Mouse (Mus musculus) neural tube, embryonic 12.5 days (tissue): Measurements from ENCODE around the gene Cyp8b1. TPM values are rescaled to one million over a fixed set of nuclear protein-coding genes. Genes with fewer than 3 reads are reported as not detected.

Experiments
- ATAC-seq: fragments of 200-750 bp; cut with Nextera tagmentation; 2 replicates; pipeline ENCODE4 v1.8.0; 2017; ENCODE audit warnings: low read depth, mild to moderate bottlenecking, moderate TSS enrichment, moderate library complexity; ENCODE audit not compliant: low FRiP score
- H3K27ac ChIP-seq: fragments of 300-500 bp; sonication (generic); 2 replicates; pipeline ENCODE4 v1.5.1; 2016
- H3K27me3 ChIP-seq: fragments of 300-500 bp; sonication (generic); replicated peaks from 2 replicates; pipeline ENCODE4 v1.6.1; 2016; ENCODE audit warnings: mild to moderate bottlenecking
- H3K36me3 ChIP-seq: fragments of 300-500 bp; sonication (generic); 2 replicates; pipeline ENCODE4 v1.6.1; 2016; ENCODE audit warnings: mild to moderate bottlenecking
- H3K4me1 ChIP-seq: fragments of 300-500 bp; sonication (generic); 2 replicates; pipeline ENCODE4 v1.6.1; 2016
- H3K4me2 ChIP-seq: fragments of 300-500 bp; sonication (generic); replicated peaks from 2 replicates; pipeline ENCODE4 v1.6.1; 2016; ENCODE audit warnings: mild to moderate bottlenecking
- H3K4me3 ChIP-seq: fragments of 300-500 bp; sonication (generic); 2 replicates; pipeline ENCODE4 v1.5.1; 2016
- H3K9ac ChIP-seq: fragments of 300-500 bp; sonication (generic); 2 replicates; pipeline ENCODE4 v1.6.1; 2016; ENCODE audit warnings: mild to moderate bottlenecking
- H3K9me3 ChIP-seq: fragments of 300-500 bp; sonication (generic); 2 replicates; pipeline ENCODE4 v1.6.1; 2016; ENCODE audit warnings: mild to moderate bottlenecking
- WGBS: fragments of 180-500 bp; shearing (Covaris S2); methylation state at CpG from one replicate; pipeline ENCODE4 v1.1.7; 2016; 5-methylcytosine and 5-hydroxymethylcytosine counted together
- polyA plus RNA-seq: library from polyadenylated mRNA; unstranded; fragments of >200 nt; fragmentation: Nextera tagmentation; extraction: Ambion mirVana; gene quantifications from 2 replicates; pipeline ENCODE4 v1.2.1, GENCODE M21; 2016

Gene Cyp8b1
- polyA plus RNA-seq, 1 experiment from 2014 or later, result not detected

DNA sequence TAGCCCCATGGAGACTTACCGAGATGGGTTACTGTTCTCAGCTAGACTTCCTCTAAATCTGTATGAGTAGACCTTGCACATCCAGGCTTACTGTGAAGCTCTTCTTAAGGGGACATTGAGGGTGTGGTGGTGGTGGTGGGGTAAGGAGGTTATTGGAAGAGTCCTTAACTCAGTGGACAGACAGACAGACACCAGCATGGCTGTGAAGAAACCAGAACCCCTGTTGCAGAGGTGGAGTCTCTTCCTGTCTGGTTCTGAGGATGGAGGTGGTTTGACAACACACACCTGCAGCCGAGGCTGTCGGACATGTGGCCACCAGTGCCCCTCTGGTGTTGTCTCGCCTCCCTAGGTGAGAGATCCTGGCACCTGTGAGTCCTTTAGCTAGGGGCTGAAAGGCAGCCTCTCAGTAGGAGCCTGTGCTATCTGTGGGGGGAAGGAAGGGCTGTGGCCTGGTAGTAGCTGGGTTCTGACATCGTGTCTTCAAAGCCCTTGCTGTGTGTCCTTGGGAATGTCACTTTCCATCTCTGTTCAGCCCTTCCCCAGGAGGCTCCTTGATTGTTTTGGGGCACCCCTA, 15.7 kb downstream of the Cyp8b1 start:
- no peak overlapping the region for H3K9ac ChIP-seq
- no peak for ATAC-seq
- H3K4me3 ChIP-seq, result no peak overlapping the region
- no peaks in the 10 kb centered on the region for H3K4me1 ChIP-seq
- no peaks in the 10 kb centered on the region for H3K9me3 ChIP-seq
- H3K36me3 ChIP-seq, result no peaks in the 10 kb centered on the region
- no peak overlapping the region for H3K27ac ChIP-seq
- WGBS, result 90% methylated on average over 5 of the region's 5 CpGs
- no peak overlapping the region for H3K4me2 ChIP-seq
- H3K27me3 ChIP-seq, result no peaks in the 10 kb centered on the region

DNA sequence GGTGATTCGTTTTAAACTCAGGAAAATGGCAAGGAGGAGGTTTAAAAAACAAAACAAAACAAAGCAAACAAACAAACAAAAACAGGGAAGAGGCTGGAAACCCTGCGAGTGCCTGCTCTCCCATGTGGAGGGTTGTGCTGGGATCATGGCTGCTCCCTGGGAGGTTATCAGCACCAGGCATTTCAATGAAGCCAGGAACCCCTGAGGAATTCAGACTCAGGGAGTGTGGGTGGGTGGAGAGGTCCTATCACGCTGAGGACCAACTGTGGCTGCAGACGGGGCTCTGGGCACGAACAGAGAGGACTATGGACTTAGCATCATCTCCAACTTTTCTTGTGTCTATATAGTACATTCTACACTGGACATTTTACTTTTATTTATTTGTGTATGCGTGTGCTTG, 16.8 kb downstream of the Cyp8b1 start:
- no peak for ATAC-seq
- Histone ChIP-seq H3K4me2 (no peak overlapping the region), H3K9ac (no peak overlapping the region), H3K4me3 (no peak overlapping the region), H3K4me1 (no peaks in the 10 kb centered on the region), H3K27me3 (no peaks in the 10 kb centered on the region), H3K36me3 (no peaks in the 10 kb centered on the region), H3K27ac (no peak overlapping the region), H3K9me3 (no peaks in the 10 kb centered on the region)
- 71% methylated on average over 6 of the region's 6 CpGs for WGBS

DNA sequence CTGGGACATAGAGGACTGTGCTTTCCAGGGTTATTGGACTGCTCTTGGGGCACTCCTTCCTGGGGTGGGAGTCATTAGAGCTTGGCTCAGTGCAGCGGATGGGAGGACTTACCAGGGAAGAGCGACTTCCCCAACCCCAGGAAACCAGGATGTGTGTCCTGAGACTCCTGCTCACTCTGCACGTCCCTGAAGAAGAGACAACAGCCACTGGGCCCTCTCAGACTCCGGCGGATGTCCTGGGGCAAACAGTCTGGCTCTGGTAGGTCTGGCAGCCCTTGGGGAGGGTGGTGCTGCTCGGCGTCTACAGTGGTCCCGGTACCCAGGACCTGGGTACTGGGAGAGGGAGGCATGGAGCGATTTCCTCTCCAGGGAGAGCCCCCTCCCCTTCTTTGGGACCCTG, 17.9 kb downstream of the Cyp8b1 start, which contains the start of gene Ackr2:
Gene Ackr2, plus strand, starts transcription at position 111 of the 400 bp plus-strand sequence.
- 77% methylated on average over 9 of the region's 9 CpGs for WGBS
- H3K9ac ChIP-seq, result no peak within 1 kb of the TSS
- no peaks in the 10 kb centered on the region for H3K9me3 ChIP-seq
- no peak within 1 kb of the TSS for H3K27ac ChIP-seq
- H3K36me3 ChIP-seq, result no peaks in the 10 kb centered on the region
- no peaks in the 10 kb centered on the region for H3K27me3 ChIP-seq
- no peak within 1 kb of the TSS for H3K4me3 ChIP-seq
- ATAC-seq, result no peak
- no peaks in the 10 kb centered on the region for H3K4me1 ChIP-seq
- H3K4me2 ChIP-seq, result no peak within 1 kb of the TSS

DNA sequence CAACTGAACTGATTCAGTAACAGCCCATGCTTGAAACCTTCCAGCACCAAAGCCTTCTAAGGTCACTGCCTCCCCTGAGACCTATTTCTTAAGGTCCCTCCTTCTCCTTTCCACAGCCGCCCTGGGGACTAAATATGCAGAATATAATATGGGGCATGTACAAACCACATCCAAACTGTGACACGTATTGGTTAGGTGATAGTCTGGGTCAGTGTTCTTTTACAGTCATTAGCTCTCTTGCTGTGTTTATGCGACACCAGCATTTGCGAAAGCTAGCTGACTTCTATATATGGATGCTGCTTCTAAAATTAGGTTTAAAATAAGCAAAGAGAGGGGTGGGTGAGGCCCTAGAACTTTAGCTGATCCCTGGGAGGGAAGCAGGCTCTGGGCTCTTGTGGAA, 19.3 kb downstream of the Cyp8b1 start:
- H3K4me3 ChIP-seq, result no peak overlapping the region
- no peaks in the 10 kb centered on the region for H3K27me3 ChIP-seq
- H3K36me3 ChIP-seq, result no peaks in the 10 kb centered on the region
- H3K4me1 ChIP-seq, result no peaks in the 10 kb centered on the region
- no peak for ATAC-seq
- H3K9ac ChIP-seq, result no peak overlapping the region
- no peak overlapping the region for H3K4me2 ChIP-seq
- H3K27ac ChIP-seq, result no peak overlapping the region
- WGBS, result 86% methylated on average over 4 of the region's 4 CpGs
- H3K9me3 ChIP-seq, result no peaks in the 10 kb centered on the region

DNA sequence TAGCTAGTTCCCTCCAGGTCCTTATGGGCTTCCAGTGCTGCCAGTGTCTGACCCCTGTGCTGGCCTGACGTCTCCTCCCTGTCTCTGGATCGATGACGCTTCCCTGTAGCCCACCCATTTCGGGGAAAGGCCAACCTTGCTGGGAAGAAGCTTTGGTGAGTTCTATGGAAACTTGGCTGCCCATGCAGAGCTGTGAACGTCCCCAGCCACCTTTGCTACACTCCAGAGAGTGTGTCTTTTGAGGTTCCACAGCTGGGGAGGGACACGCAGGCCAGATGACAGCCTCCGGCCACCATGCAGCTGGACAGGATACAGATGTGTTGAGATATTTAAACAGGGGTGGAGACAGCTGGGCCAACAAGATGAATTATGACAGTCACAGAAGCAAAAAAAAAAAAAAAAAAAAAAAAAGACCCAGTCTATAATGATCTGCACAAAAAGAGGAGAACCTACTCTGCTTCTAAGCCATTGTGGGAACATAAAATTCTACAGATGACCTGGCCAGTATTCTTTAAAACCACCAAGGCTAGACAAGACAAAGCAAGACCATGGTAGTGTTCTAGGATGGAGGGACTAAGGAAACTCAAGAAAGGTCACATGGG, 20.6 kb downstream of the Cyp8b1 start:
- no peak overlapping the region for H3K4me3 ChIP-seq
- no peak for ATAC-seq
- no peak overlapping the region for H3K4me2 ChIP-seq
- H3K9ac ChIP-seq, result no peak overlapping the region
- peaks cover 2% of the 10 kb centered on the region; the same call in 1 of the 2 replicates for H3K4me1 ChIP-seq
- H3K36me3 ChIP-seq, result no peaks in the 10 kb centered on the region
- 73% methylated on average over 7 of the region's 7 CpGs for WGBS
- no peaks in the 10 kb centered on the region for H3K9me3 ChIP-seq
- H3K27me3 ChIP-seq, result no peaks in the 10 kb centered on the region
- H3K27ac ChIP-seq, result no peak overlapping the region

DNA sequence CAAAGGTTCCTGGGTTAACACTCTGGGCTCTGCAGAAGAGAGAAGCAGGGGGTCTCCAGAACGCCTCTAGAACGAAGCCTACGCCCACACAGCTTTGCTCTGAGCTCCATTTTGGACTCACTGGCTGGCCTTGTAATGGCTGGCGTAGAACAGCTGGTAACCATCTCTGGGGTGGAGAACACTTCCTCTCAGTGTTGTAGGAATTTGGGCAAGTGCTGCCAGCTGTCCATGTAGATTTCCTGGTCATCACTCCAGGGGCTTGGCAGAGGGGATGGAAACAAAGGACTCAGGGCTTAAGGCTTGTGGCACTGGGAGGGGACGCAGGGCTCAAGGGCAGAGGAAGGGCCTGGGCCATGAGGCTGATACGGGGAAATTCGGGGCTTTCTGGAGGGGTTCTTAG, 21.7 kb downstream of the Cyp8b1 start:
- WGBS, result 86% methylated on average over 7 of the region's 7 CpGs
- no peak for ATAC-seq
- no peak overlapping the region for H3K27ac ChIP-seq
- no peak overlapping the region for H3K4me2 ChIP-seq
- no peaks in the 10 kb centered on the region for H3K27me3 ChIP-seq
- H3K4me3 ChIP-seq, result no peak overlapping the region
- peaks cover 5% of the 10 kb centered on the region; the same call in 1 of the 2 replicates for H3K4me1 ChIP-seq
- H3K9me3 ChIP-seq, result no peaks in the 10 kb centered on the region
- H3K9ac ChIP-seq, result no peak overlapping the region
- H3K36me3 ChIP-seq, result no peaks in the 10 kb centered on the region

DNA sequence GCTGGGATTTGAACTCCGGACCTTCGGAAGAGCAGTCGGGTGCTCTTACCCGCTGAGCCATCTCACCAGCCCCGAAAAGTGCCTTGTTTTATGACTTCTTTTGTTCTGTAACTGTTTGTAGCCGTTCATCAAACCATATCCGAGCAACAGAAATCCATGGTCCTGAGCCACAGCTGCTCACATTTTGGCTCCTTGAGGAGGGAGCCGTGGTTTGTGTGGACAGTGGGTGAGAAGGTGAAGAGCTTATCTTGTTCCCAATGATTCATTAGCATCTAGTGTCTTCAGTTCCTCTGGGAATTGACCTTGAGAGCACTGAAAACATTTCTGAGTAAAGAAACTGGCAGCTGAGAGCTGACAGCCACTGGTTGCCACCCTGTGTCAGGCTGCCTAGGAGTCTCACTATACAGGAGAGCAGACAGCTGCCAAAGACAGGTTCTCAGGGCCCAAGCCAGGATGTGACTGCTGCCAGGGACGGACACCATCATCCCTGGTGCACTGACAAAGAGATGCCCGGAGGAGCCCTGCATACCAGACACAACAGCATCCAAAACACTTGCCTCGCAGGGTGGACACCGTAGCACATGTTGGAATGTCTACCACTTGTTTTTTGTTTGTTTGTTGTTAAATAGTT, 23.9 kb downstream of the Cyp8b1 start:
- Histone ChIP-seq H3K27ac (no peak overlapping the region), H3K4me2 (no peak overlapping the region), H3K4me3 (no peak overlapping the region), H3K9me3 (no peaks in the 10 kb centered on the region), H3K4me1 (peaks cover 5% of the 10 kb centered on the region; the same call in 1 of the 2 replicates), H3K9ac (no peak overlapping the region), H3K36me3 (no peaks in the 10 kb centered on the region), H3K27me3 (no peaks in the 10 kb centered on the region)
- WGBS, result 80% methylated on average over 12 of the region's 12 CpGs
- ATAC-seq, result no peak

DNA sequence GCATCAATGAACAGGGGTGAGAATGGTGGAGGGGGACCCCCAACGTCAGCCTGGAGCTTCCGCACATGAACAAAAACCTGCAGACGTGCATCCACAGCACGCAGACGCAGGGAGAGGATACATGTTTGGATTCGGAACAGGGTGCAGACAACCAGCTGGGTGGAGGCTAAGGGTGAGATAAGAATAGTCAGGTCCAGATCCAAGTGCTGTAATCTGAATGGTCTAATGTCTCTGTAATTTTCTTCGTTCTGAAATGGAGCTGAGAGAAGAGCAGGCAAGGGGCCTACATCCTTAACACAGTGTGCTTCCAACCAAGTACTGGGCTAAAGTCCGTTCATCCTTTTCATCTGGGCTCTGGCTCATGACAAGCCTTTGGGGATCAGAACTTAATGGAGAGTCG, 24.8 kb downstream of the Cyp8b1 start:
- Histone ChIP-seq H3K4me2 (no peak overlapping the region), H3K36me3 (no peaks in the 10 kb centered on the region), H3K4me3 (no peak overlapping the region), H3K4me1 (peaks cover 5% of the 10 kb centered on the region; the same call in 1 of the 2 replicates), H3K9ac (no peak overlapping the region), H3K9me3 (no peaks in the 10 kb centered on the region), H3K27me3 (no peaks in the 10 kb centered on the region), H3K27ac (no peak overlapping the region)
- ATAC-seq, result no peak
- 92% methylated on average over 9 of the region's 9 CpGs for WGBS

DNA sequence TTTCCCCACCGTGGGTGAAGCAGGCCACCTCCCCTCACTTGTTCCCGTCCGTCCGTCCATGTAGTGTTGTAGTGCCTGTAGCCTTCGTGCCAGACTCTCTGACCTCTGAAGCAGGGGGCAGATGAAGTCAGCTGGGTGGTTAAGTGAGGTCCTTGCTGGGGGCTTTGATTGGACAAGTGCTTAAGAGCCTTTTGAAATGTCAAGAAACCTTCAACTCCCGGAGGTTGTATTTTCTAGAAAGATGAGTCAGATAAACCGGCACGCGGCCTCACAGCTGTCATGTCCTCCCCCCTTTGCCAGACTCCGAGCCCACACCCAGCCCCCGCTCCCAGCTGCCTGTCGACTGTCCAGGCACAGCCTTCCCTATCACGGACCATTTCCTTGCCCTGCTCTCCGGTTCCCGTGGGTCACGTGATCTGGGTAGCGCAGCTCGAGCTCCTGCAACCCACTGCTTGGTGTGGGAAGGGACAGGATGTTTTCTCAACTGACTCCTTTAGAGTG, 25.6 kb downstream of the Cyp8b1 start:
- Histone ChIP-seq H3K36me3 (no peaks in the 10 kb centered on the region), H3K27ac (no peak overlapping the region), H3K4me3 (no peak overlapping the region), H3K27me3 (no peaks in the 10 kb centered on the region), H3K4me2 (peak overlapping the region; percentile 16; the same call in 1 of the 2 replicates), H3K9me3 (no peaks in the 10 kb centered on the region), H3K9ac (no peak overlapping the region), H3K4me1 (peaks cover 5% of the 10 kb centered on the region; the same call in 1 of the 2 replicates)
- no peak for ATAC-seq
- WGBS, result 54% methylated on average over 18 of the region's 18 CpGs

DNA sequence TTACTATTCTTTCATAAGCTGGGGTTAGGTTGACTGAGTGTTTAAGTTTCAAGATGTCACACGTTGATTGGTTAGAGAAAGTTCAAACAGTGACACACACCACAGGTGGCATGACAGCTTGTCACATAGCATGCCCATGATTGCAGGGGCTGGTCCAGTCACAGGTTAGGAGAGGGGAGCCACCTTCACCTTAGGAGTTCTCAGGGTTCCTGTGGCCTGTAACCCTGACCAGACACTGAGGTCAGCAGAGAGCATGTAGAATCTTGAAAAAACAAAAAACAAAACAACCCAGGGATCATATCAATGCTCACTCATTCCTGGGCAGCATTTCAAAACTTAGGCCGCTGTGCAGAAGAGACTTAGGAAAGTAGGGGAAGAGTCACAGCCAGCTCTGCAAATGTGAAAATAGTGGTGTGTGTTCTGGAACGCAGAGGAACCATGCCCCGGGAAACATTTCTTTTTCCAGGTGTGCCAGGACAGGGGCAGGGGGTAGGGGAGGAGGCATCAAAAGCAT, 26.1 kb downstream of the Cyp8b1 start:
- no peaks in the 10 kb centered on the region for H3K9me3 ChIP-seq
- peaks cover 5% of the 10 kb centered on the region; the same call in 1 of the 2 replicates for H3K4me1 ChIP-seq
- H3K27ac ChIP-seq, result no peak overlapping the region
- H3K4me2 ChIP-seq, result no peak overlapping the region
- H3K36me3 ChIP-seq, result no peaks in the 10 kb centered on the region
- no peak overlapping the region for H3K4me3 ChIP-seq
- no peak overlapping the region for H3K9ac ChIP-seq
- WGBS, result 78% methylated on average over 4 of the region's 4 CpGs
- no peak for ATAC-seq
- H3K27me3 ChIP-seq, result no peaks in the 10 kb centered on the region

DNA sequence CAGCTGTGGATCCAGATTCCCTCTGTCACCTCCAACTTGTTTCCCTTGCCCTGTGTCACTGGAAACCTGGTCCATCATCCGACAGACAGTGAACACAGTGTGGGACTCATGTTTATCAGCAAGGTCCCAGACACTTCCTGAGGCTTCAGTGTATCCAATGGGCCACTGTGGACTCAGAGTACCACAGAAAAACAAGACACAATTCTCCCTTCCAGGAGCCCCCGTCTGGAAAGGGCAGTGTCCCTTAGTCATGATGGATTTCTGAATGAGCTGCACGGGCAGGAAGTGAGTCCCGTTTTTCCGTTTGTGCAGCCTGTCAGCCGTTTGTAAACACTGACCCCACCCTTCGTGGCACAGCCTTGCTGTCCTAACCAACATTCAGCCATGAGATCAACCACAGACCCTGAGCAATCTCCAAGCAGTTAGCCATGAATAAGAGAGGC, 34.1 kb downstream of the Cyp8b1 start:
- no peaks in the 10 kb centered on the region for H3K36me3 ChIP-seq
- H3K27me3 ChIP-seq, result no peaks in the 10 kb centered on the region
- no peak for ATAC-seq
- H3K4me1 ChIP-seq, result no peaks in the 10 kb centered on the region
- 71% methylated on average over 7 of the region's 7 CpGs for WGBS
- H3K27ac ChIP-seq, result no peak overlapping the region
- no peak overlapping the region for H3K9ac ChIP-seq
- no peak overlapping the region for H3K4me2 ChIP-seq
- H3K9me3 ChIP-seq, result no peaks in the 10 kb centered on the region
- H3K4me3 ChIP-seq, result no peak overlapping the region

DNA sequence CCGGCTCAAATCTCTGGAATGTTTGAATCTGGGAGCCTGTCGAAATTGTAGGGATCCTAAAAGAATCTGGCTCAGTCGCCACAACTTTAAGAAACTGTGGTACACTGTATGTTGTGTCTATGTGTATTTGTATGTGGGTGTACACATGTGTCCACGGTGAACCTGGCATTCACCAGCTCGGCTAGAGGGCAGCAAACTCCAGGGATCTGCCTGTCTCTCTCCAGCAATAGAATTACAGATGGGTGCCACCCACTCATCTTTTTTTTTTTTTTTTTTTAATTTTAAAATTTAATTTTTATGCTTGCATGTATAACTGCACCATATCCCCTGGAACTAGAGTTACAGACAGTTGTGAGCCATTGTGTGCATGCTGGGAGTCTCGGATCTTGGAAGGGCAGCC, 34.8 kb downstream of the Cyp8b1 start:
- Histone ChIP-seq H3K27me3 (no peaks in the 10 kb centered on the region), H3K9me3 (no peaks in the 10 kb centered on the region), H3K36me3 (no peaks in the 10 kb centered on the region), H3K4me1 (no peaks in the 10 kb centered on the region), H3K4me3 (no peak overlapping the region), H3K4me2 (no peak overlapping the region), H3K9ac (no peak overlapping the region), H3K27ac (no peak overlapping the region)
- 78% methylated on average over 6 of the region's 6 CpGs for WGBS
- no peak for ATAC-seq
